Mouse (Mus musculus) forebrain, embryonic 12.5 days (tissue): ENCODE data around the gene BC030499. TPM values are rescaled to one million over a fixed set of nuclear protein-coding genes. Genes with fewer than 3 reads are reported as not detected.
"Not testable (repeated sequence)": the region's sequence is repeated elsewhere in the genome, so short reads cannot be mapped to it uniquely, and the experiment has no call there.

Experiments used
- ATAC-seq: fragments of 200-750 bp; cut with Nextera tagmentation; 2 replicates; pipeline ENCODE4 v1.8.0; 2017; ENCODE audit warnings: moderate TSS enrichment; ENCODE audit not compliant: low FRiP score
- H3K27ac ChIP-seq: fragments of 300-500 bp; sonication (generic); 2 replicates; pipeline ENCODE4 v1.5.1; 2016; ENCODE audit warnings: mild to moderate bottlenecking
- H3K27me3 ChIP-seq: fragments of 300-500 bp; sonication (generic); 2 replicates; pipeline ENCODE4 v1.6.1; 2016; ENCODE audit warnings: mild to moderate bottlenecking
- H3K36me3 ChIP-seq: fragments of 300-500 bp; sonication (generic); replicated peaks from 2 replicates; pipeline ENCODE4 v1.6.1; 2016; ENCODE audit warnings: mild to moderate bottlenecking
- H3K4me1 ChIP-seq: fragments of 300-500 bp; sonication (generic); 2 replicates; pipeline ENCODE4 v1.6.1; 2016
- H3K4me2 ChIP-seq: fragments of 300-500 bp; sonication (generic); 2 replicates; pipeline ENCODE4 v1.6.1; 2016; ENCODE audit warnings: mild to moderate bottlenecking, moderate library complexity
- H3K4me3 ChIP-seq: fragments of 300-500 bp; sonication (generic); replicated peaks from 2 replicates; pipeline ENCODE4 v1.5.1; 2016; ENCODE audit warnings: mild to moderate bottlenecking
- H3K9ac ChIP-seq: fragments of 300-500 bp; sonication (generic); 2 replicates; pipeline ENCODE4 v1.6.1; 2016; ENCODE audit warnings: mild to moderate bottlenecking
- H3K9me3 ChIP-seq: fragments of 300-500 bp; sonication (generic); 2 replicates; pipeline ENCODE4 v1.6.1; 2016
- WGBS: fragments of 180-500 bp; shearing (Covaris S2); methylation state at CpG from one replicate; pipeline ENCODE4 v1.1.7; 2016; 5-methylcytosine and 5-hydroxymethylcytosine counted together
- polyA plus RNA-seq: library from polyadenylated mRNA; unstranded; fragments of >200 nt; fragmentation: Nextera tagmentation; extraction: Ambion mirVana; gene quantifications from 2 replicates; pipeline ENCODE4 v1.2.1, GENCODE M21; 2016

BC030499 gene
- polyA plus RNA-seq, 1 experiment from 2014 or later = 0.52 TPM

- Histone ChIP-seq H3K27ac (no peak overlapping the region), H3K36me3 (peaks cover 95% of the 10 kb centered on the region), H3K27me3 (no peaks in the 10 kb centered on the region), H3K4me3 (no peak overlapping the region), H3K9ac (no peak overlapping the region), H3K4me1 (no peaks in the 10 kb centered on the region), H3K9me3 (no peaks in the 10 kb centered on the region), H3K4me2 (no peak overlapping the region)
- ATAC-seq = no peak
- 93% methylated on average over 13 of the region's 13 CpGs for WGBS
These were observed 18.7 kb upstream of the BC030499 start for GRCm38 (mm10) chr11:78271986-78272385.

- Histone ChIP-seq H3K27ac (no peak overlapping the region), H3K9ac (no peak overlapping the region), H3K9me3 (no peaks in the 10 kb centered on the region), H3K4me1 (no peaks in the 10 kb centered on the region), H3K4me3 (no peak overlapping the region), H3K36me3 (peaks cover 98% of the 10 kb centered on the region), H3K27me3 (no peaks in the 10 kb centered on the region), H3K4me2 (no peak overlapping the region)
- ATAC-seq = no peak
- 100% methylated on average over 1 of the region's 1 CpGs for WGBS
These were observed 15.0 kb upstream of the BC030499 start for GRCm38 (mm10) chr11:78275596-78275995.

- WGBS = 89% methylated on average over 4 of the region's 4 CpGs
These were observed 14.5 kb upstream of the BC030499 start for GRCm38 (mm10) chr11:78276169-78276568.

GRCm38 (mm10) chr11:78278853-78279252 lies 11.8 kb upstream of the BC030499 start:
- H3K4me2 ChIP-seq = no peak overlapping the region
- 94% methylated on average over 7 of the region's 7 CpGs for WGBS
- no peak for ATAC-seq
- H3K36me3 ChIP-seq = peaks cover 99% of the 10 kb centered on the region
- H3K27ac ChIP-seq = no peak overlapping the region
- H3K27me3 ChIP-seq = no peaks in the 10 kb centered on the region
- H3K4me1 ChIP-seq = no peaks in the 10 kb centered on the region
- H3K4me3 ChIP-seq = no peak overlapping the region
- no peak overlapping the region for H3K9ac ChIP-seq
- H3K9me3 ChIP-seq = no peaks in the 10 kb centered on the region

More at GRCm38 (mm10) chr11:78276169-78276568, 14.5 kb upstream of the BC030499 start:
- not testable (repeated sequence) for H3K9ac ChIP-seq, ATAC-seq, H3K9me3 ChIP-seq, H3K27me3 ChIP-seq, H3K4me3 ChIP-seq, H3K27ac ChIP-seq, H3K4me2 ChIP-seq, H3K4me1 ChIP-seq
- peaks cover 99% of the 10 kb centered on the region for H3K36me3 ChIP-seq

GRCm38 (mm10) chr11:78279586-78279985 lies 11.1 kb upstream of the BC030499 start:
- no peak for ATAC-seq
- no peaks in the 10 kb centered on the region for H3K9me3 ChIP-seq
- 92% methylated on average over 4 of the region's 4 CpGs for WGBS
- H3K9ac ChIP-seq = no peak overlapping the region
- H3K27me3 ChIP-seq = no peaks in the 10 kb centered on the region
- H3K4me1 ChIP-seq = no peaks in the 10 kb centered on the region
- peaks cover 99% of the 10 kb centered on the region for H3K36me3 ChIP-seq
- no peak overlapping the region for H3K27ac ChIP-seq
- no peak overlapping the region for H3K4me2 ChIP-seq
- H3K4me3 ChIP-seq = no peak overlapping the region

GRCm38 (mm10) chr11:78289146-78289763 lies 1.4 kb upstream of the BC030499 start:
- Histone ChIP-seq H3K9me3 (no peaks in the 10 kb centered on the region), H3K27me3 (no peaks in the 10 kb centered on the region), H3K4me2 (no peak overlapping the region), H3K27ac (no peak overlapping the region), H3K4me3 (no peak overlapping the region), H3K4me1 (no peaks in the 10 kb centered on the region), H3K9ac (no peak overlapping the region), H3K36me3 (peaks cover 87% of the 10 kb centered on the region)
- no peak for ATAC-seq
- WGBS = 89% methylated on average over 7 of the region's 7 CpGs

GRCm38 (mm10) chr11:78294585-78294984 lies 3.9 kb downstream of the BC030499 start:
- Histone ChIP-seq H3K36me3 (peaks cover 36% of the 10 kb centered on the region), H3K27me3 (no peaks in the 10 kb centered on the region), H3K9me3 (no peaks in the 10 kb centered on the region), H3K4me1 (no peaks in the 10 kb centered on the region), H3K9ac (no peak overlapping the region), H3K27ac (no peak overlapping the region), H3K4me3 (no peak overlapping the region), H3K4me2 (no peak overlapping the region)
- no peak for ATAC-seq
- 95% methylated on average over 6 of the region's 6 CpGs for WGBS

GRCm38 (mm10) chr11:78300917-78301316 lies 10.3 kb downstream of the BC030499 start:
- H3K27me3 ChIP-seq = no peaks in the 10 kb centered on the region
- peaks cover 26% of the 10 kb centered on the region for H3K36me3 ChIP-seq
- peak overlapping the region; percentile 62 for H3K27ac ChIP-seq
- peak; percentile 20 for ATAC-seq
- no peaks in the 10 kb centered on the region for H3K9me3 ChIP-seq
- H3K4me3 ChIP-seq = peak overlapping the region; percentile 71
- H3K4me1 ChIP-seq = peaks cover 14% of the 10 kb centered on the region
- H3K4me2 ChIP-seq = peak overlapping the region; percentile 79
- peak overlapping the region; percentile 76 for H3K9ac ChIP-seq
- 74% methylated on average over 7 of the region's 7 CpGs for WGBS

- peak within 1 kb of the TSS; percentile 76 for H3K9ac ChIP-seq
- H3K36me3 ChIP-seq = peaks cover 31% of the 10 kb centered on the region
- ATAC-seq = peak; percentile 100
- H3K9me3 ChIP-seq = no peaks in the 10 kb centered on the region
- peaks cover 14% of the 10 kb centered on the region for H3K4me1 ChIP-seq
- peak within 1 kb of the TSS; percentile 79 for H3K4me2 ChIP-seq
- H3K27ac ChIP-seq = peak within 1 kb of the TSS; percentile 72
- peak within 1 kb of the TSS; percentile 71 for H3K4me3 ChIP-seq
- WGBS = under 1% methylated on average over 49 of the region's 49 CpGs
- H3K27me3 ChIP-seq = no peaks in the 10 kb centered on the region
These were observed 10.9 kb downstream of the BC030499 start, which contains the start of gene Spag5 for GRCm38 (mm10) chr11:78301357-78302084. Spag5 (plus strand) TSS chr11:78301529.

- 91% methylated on average over 4 of the region's 4 CpGs for WGBS
- no peaks in the 10 kb centered on the region for H3K27me3 ChIP-seq
- peaks cover 20% of the 10 kb centered on the region for H3K4me1 ChIP-seq
- H3K4me2 ChIP-seq = no peak overlapping the region
- H3K36me3 ChIP-seq = peaks cover 60% of the 10 kb centered on the region
- H3K9me3 ChIP-seq = no peaks in the 10 kb centered on the region
- no peak overlapping the region for H3K27ac ChIP-seq
- no peak overlapping the region for H3K9ac ChIP-seq
- ATAC-seq = no peak
- no peak overlapping the region for H3K4me3 ChIP-seq
These were observed 14.6 kb downstream of the BC030499 start for GRCm38 (mm10) chr11:78305272-78305671.

- Histone ChIP-seq H3K27me3 (no peaks in the 10 kb centered on the region), H3K36me3 (peaks cover 88% of the 10 kb centered on the region), H3K4me1 (peaks cover 6% of the 10 kb centered on the region; the same call in 1 of the 2 replicates), H3K27ac (no peak overlapping the region), H3K4me3 (no peak overlapping the region), H3K4me2 (no peak overlapping the region), H3K9ac (no peak overlapping the region), H3K9me3 (no peaks in the 10 kb centered on the region)
- ATAC-seq = no peak
- 92% methylated on average over 8 of the region's 8 CpGs for WGBS
These were observed 20.3 kb downstream of the BC030499 start for GRCm38 (mm10) chr11:78310861-78311511.

- Histone ChIP-seq H3K4me3 (no peak overlapping the region), H3K27me3 (no peaks in the 10 kb centered on the region), H3K4me1 (no peaks in the 10 kb centered on the region), H3K27ac (no peak overlapping the region), H3K9ac (no peak overlapping the region), H3K36me3 (peaks cover 91% of the 10 kb centered on the region), H3K9me3 (no peaks in the 10 kb centered on the region), H3K4me2 (no peak overlapping the region)
- WGBS = 92% methylated on average over 2 of the region's 2 CpGs
- ATAC-seq = no peak
These were observed 23.0 kb downstream of the BC030499 start for GRCm38 (mm10) chr11:78313662-78314061.
